ENCODE assay signal across 23 mouse cellular contexts in the genomic region with DNA sequence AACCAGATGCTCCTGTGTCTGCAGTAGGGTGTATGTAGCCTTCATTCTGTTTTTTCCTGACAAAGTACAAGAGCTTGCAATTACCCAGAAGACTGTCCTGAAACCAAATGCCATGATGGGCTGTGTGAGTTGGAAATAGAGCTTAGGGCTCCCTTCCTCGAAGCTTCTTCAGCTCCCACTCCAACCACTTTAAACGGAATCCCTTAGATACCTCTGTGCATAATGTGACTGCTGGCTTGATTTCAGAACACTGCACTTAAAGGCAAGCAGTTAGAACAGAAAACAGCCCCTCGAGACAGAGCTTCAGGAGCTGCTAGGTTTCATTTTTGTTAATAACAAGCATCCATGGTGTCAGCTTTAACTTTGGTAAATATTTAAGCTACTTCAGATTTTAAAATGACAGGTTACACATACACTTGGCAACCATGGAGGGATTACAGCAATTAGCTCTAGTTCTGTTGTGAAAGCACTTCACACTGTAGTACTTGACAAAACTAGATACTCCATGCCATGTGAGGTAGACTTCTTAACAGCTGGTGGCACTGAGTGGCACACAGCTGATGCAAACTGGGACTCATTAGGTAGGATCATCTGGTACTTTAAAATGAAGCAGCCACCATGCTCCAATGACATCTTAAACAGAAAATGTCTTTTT.
A peak's percentile ranks its signal among the peaks of the same experiment; 100 is the strongest.
DNase-seq lines count a peak whose midpoint lies in the region; ATAC-seq lines count a peak whose summit lies in the region.
"Had no signal": no experiment of that assay in that cellular context is flagged by ENCODE, and none has a peak within 500 bp of the region (broad histone marks: within the 10 kb centered on the region; RNA-seq: fewer than 3 reads in every experiment).

No protein-coding gene starts in this region.

- ATAC-seq in heart, embryonic 13.5 days (ENCODE audit: extremely low read depth, insufficient number of reproducible peaks, low FRiP score, low TSS enrichment), result no peak
- no peak for ATAC-seq in heart, embryonic 11.5 days (replicated peaks; ENCODE audit: insufficient number of reproducible peaks, low FRiP score, low TSS enrichment)
- no peak for ATAC-seq in midbrain, embryonic 11.5 days (ENCODE audit: low FRiP score)
- ATAC-seq in midbrain, embryonic 14.5 days (ENCODE audit: low FRiP score, low TSS enrichment), result no peak
- ATAC-seq: inflammation-experienced regulatory T-cells, adult 6 months had no signal

- DNase-seq in kidney, adult 9 months, result peak; percentile 24
- DNase-seq in kidney, postnatal 25 days, result no peak
- peak; percentile 70 for DNase-seq in midbrain, embryonic 11.5 days (ENCODE audit: low spot score, missing footprints)
- no peak for DNase-seq in midbrain, embryonic 14.5 days
- peak; percentile 34 for DNase-seq in lung, postnatal 36 days
- no peak for DNase-seq in gastrocnemius, adult 18-20 months (ENCODE audit: low spot score)
- DNase-seq: cerebellum, adult 8-10 months; gastrocnemius, postnatal 36 days; kidney, adult 8-10 months; kidney, postnatal 4 days; layer of hippocampus, adult 9-11 months; left cerebral cortex, postnatal 4 days; liver, embryonic 13.5 days; thymus, adult 18-20 months had no signal

- H3K4me3 ChIP-seq in heart, embryonic 13.5 days, result no peak overlapping the region
- H3K4me3 ChIP-seq in heart, embryonic 11.5 days (ENCODE audit: low read depth, low read length), result no peak overlapping the region
- no peak overlapping the region for H3K4me3 ChIP-seq in midbrain, embryonic 11.5 days (ENCODE audit: low read depth, low read length)
- no peak overlapping the region for H3K4me3 ChIP-seq in midbrain, embryonic 14.5 days (replicated peaks; ENCODE audit: low read depth, low read length)
- H3K4me3 ChIP-seq: erythroblast, embryonic 14.5 days; heart, embryonic 10.5 days; left cerebral cortex, adult 2 months; liver, embryonic 13.5 days; midbrain, embryonic 12.5 days; neural tube, embryonic 13.5 days had no signal

- no peak overlapping the region for H3K9ac ChIP-seq in heart, embryonic 13.5 days
- no peak overlapping the region for H3K9ac ChIP-seq in heart, embryonic 11.5 days (ENCODE audit: low read depth, low read length)
- H3K9ac ChIP-seq in midbrain, embryonic 11.5 days (ENCODE audit: low read length), result no peak overlapping the region
- no peak overlapping the region for H3K9ac ChIP-seq in midbrain, embryonic 14.5 days (replicated peaks; ENCODE audit: low read length)
- H3K9ac ChIP-seq: liver, embryonic 13.5 days; midbrain, embryonic 12.5 days; neural tube, embryonic 13.5 days had no signal

- peak overlapping the region; percentile 18 for H3K4me2 ChIP-seq in heart, embryonic 13.5 days
- no peak overlapping the region for H3K4me2 ChIP-seq in heart, embryonic 11.5 days
- no peak overlapping the region for H3K4me2 ChIP-seq in midbrain, embryonic 11.5 days
- H3K4me2 ChIP-seq in midbrain, embryonic 14.5 days (ENCODE audit: low read length), result no peak overlapping the region
- H3K4me2 ChIP-seq: liver, embryonic 13.5 days; midbrain, embryonic 12.5 days; neural tube, embryonic 13.5 days had no signal

- peaks cover 12% of the 10 kb centered on the region for H3K4me1 ChIP-seq in heart, embryonic 13.5 days
- no peaks in the 10 kb centered on the region for H3K4me1 ChIP-seq in heart, embryonic 11.5 days (ENCODE audit: control insufficient read depth, insufficient read depth, low read length)
- H3K4me1 ChIP-seq in midbrain, embryonic 11.5 days (ENCODE audit: control insufficient read depth, insufficient read depth, low read length), result no peaks in the 10 kb centered on the region
- H3K4me1 ChIP-seq in midbrain, embryonic 14.5 days (ENCODE audit: control insufficient read depth, insufficient read depth, low read length), result no peaks in the 10 kb centered on the region
- H3K4me1 ChIP-seq: heart, embryonic 10.5 days; liver, embryonic 13.5 days; midbrain, embryonic 12.5 days; neural tube, embryonic 13.5 days had no signal

- no peaks in the 10 kb centered on the region for H3K9me3 ChIP-seq in heart, embryonic 13.5 days
- no peaks in the 10 kb centered on the region for H3K9me3 ChIP-seq in heart, embryonic 11.5 days (replicated peaks; ENCODE audit: control insufficient read depth, low read length)
- H3K9me3 ChIP-seq in midbrain, embryonic 11.5 days (ENCODE audit: control insufficient read depth, low read length), result no peaks in the 10 kb centered on the region
- H3K9me3 ChIP-seq in midbrain, embryonic 14.5 days (ENCODE audit: control insufficient read depth, low read length), result no peaks in the 10 kb centered on the region
- H3K9me3 ChIP-seq: heart, embryonic 10.5 days; liver, embryonic 13.5 days; midbrain, embryonic 12.5 days; neural tube, embryonic 13.5 days had no signal

- H3K27me3 ChIP-seq in heart, embryonic 13.5 days (replicated peaks), result no peaks in the 10 kb centered on the region
- H3K27me3 ChIP-seq in heart, embryonic 11.5 days (ENCODE audit: control insufficient read depth, insufficient read depth, low read length), result no peaks in the 10 kb centered on the region
- no peaks in the 10 kb centered on the region for H3K27me3 ChIP-seq in midbrain, embryonic 11.5 days (ENCODE audit: control insufficient read depth, insufficient read depth, low read length)
- H3K27me3 ChIP-seq in midbrain, embryonic 14.5 days (ENCODE audit: control insufficient read depth, insufficient read depth, low read length), result no peaks in the 10 kb centered on the region
- H3K27me3 ChIP-seq: liver, embryonic 13.5 days; midbrain, embryonic 12.5 days; neural tube, embryonic 13.5 days had no signal

- H3K27ac ChIP-seq in heart, embryonic 13.5 days (replicated peaks), result 0 out of 2 replicates have a peak overlapping the region, but pooled peaks have one; percentile 20
- H3K27ac ChIP-seq in heart, embryonic 11.5 days (ENCODE audit: low read depth, low read length), result no peak overlapping the region
- H3K27ac ChIP-seq in midbrain, embryonic 11.5 days (ENCODE audit: low read depth, low read length), result no peak overlapping the region
- no peak overlapping the region for H3K27ac ChIP-seq in midbrain, embryonic 14.5 days (replicated peaks; ENCODE audit: low read depth, low read length)
- H3K27ac ChIP-seq: heart, embryonic 10.5 days; left cerebral cortex, adult 2 months; liver, embryonic 13.5 days; macrophage; midbrain, embryonic 12.5 days; neural tube, embryonic 13.5 days had no signal

- WGBS in heart, embryonic 13.5 days, result 39% methylated on average over 3 of the region's 3 CpGs
- WGBS in heart, embryonic 11.5 days (ENCODE audit: insufficient replicate concordance), result 45% methylated on average over 3 of the region's 3 CpGs
- 87% methylated on average over 3 of the region's 3 CpGs for WGBS in midbrain, embryonic 11.5 days
- WGBS in midbrain, embryonic 14.5 days, result 86% methylated on average over 3 of the region's 3 CpGs

- peaks cover 11% of the 10 kb centered on the region; the same call in 1 of the 2 replicates for H3K36me3 ChIP-seq in heart, embryonic 13.5 days
- H3K36me3 ChIP-seq in heart, embryonic 11.5 days (ENCODE audit: control insufficient read depth, insufficient read depth, low read length), result no peaks in the 10 kb centered on the region
- H3K36me3 ChIP-seq in midbrain, embryonic 11.5 days (ENCODE audit: control insufficient read depth, insufficient read depth, low read length), result no peaks in the 10 kb centered on the region
- H3K36me3 ChIP-seq in midbrain, embryonic 14.5 days (ENCODE audit: control insufficient read depth, insufficient read depth, low read length), result no peaks in the 10 kb centered on the region
- H3K36me3 ChIP-seq: heart, embryonic 10.5 days; liver, embryonic 13.5 days; neural tube, embryonic 13.5 days had no signal

Comparison
In these comparisons a context has a peak if more than half of its experiments do, and no peak if none do; other contexts are left out.
1. DNase-seq: peak in kidney, adult 9 months (single experiment), midbrain, embryonic 11.5 days (single experiment) and lung, postnatal 36 days (single experiment); none in kidney, postnatal 25 days (0 of 2), midbrain, embryonic 14.5 days (single experiment) and gastrocnemius, adult 18-20 months (single experiment).